Mouse (Mus musculus) layer of hippocampus, adult 8-10 months (tissue): Measurements from ENCODE around the gene Abcf1. TPM values are rescaled to one million over a fixed set of nuclear protein-coding genes. Genes with fewer than 3 reads are reported as not detected.
"Not testable (repeated sequence)": the region's sequence is repeated elsewhere in the genome, so short reads cannot be mapped to it uniquely, and the experiment has no call there.

Experiments used
- DNase-seq, 2 experiments: peaks; one replicate each; pipeline ENCODE4 v3.0.0; 2022; ENCODE audit warnings: low spot score in 2 of 2
- total RNA-seq, 4 experiments: library from RNA; stranded (reverse); gene quantifications; 2 replicates each; pipeline ENCODE4 v1.2.4; 2022

The Abcf1 gene
- total RNA-seq, 4 experiments from 2014 or later, result 68.3 to 76.5 (median 72.7) TPM

- peak; percentile 91 to 94 for DNase-seq
These were observed 10.1 kb upstream of the Abcf1 start, which contains the start of the genes Gnl1 and Prr3 for GRCm38 (mm10) chr17:35979401-35980362. Gene Gnl1, plus strand, starts transcription at chr17:35979851. Gene Prr3, minus strand, starts transcription at chr17:35980236.

GRCm38 (mm10) chr17:35978811-35979400 lies 9.3 kb upstream of the Abcf1 start:
- DNase-seq, result no peak

DNA sequence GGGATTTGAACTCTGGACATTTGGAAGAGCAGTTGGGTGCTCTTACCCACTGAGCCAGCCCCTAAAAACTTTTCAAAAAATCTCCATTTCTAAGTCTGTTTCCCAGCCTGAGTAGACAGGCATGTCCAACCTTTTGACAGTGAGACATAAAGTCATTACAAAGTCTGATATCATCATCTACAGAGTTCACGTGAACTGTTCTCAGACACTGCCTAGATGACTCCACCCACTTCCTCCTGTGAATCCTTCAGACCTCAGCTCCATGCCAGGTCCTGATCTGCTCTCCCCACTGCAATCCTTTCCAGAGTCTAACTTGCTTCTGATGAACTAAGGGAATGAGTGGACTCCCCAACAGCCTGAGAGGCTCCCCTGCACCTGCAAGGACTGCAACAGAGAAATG lies 2.6 kb upstream of the Abcf1 start:
- DNase-seq, result no peak

GRCm38 (mm10) chr17:35967621-35968020 lies 1.9 kb downstream of the Abcf1 start:
- no peak for DNase-seq

GRCm38 (mm10) chr17:35963279-35963678 lies 6.3 kb downstream of the Abcf1 start:
- no peak for DNase-seq

GRCm38 (mm10) chr17:35958533-35959223 lies 10.9 kb downstream of the Abcf1 start:
- DNase-seq, result no peak

DNA sequence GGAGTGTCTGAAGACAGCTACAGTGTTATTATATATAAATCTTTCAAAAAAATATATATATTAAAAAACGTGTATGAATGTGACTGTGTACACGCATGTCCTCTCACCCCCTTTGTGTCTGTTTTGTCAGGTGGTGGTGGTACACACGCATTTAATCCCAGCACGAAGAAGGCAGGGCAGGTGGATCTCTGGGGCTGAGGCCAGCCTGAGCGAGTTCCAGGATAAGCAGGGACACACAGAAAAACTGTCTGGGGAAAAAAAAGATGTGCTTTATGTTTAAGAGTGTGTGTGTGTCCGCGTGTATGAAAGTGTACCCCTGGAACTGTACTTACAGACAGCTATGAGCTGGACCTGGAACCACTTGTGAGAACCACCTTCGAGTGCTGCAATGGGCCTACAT lies 14.9 kb downstream of the Abcf1 start:
- DNase-seq, result no peak

GRCm38 (mm10) chr17:35952559-35952958 lies 17.0 kb downstream of the Abcf1 start:
- DNase-seq, result not testable (repeated sequence)

- DNase-seq, result not testable (repeated sequence)
These were observed 18.6 kb downstream of the Abcf1 start for GRCm38 (mm10) chr17:35950946-35951345.

GRCm38 (mm10) chr17:35939941-35940340 lies 29.6 kb downstream of the Abcf1 start:
- no peak for DNase-seq

DNA sequence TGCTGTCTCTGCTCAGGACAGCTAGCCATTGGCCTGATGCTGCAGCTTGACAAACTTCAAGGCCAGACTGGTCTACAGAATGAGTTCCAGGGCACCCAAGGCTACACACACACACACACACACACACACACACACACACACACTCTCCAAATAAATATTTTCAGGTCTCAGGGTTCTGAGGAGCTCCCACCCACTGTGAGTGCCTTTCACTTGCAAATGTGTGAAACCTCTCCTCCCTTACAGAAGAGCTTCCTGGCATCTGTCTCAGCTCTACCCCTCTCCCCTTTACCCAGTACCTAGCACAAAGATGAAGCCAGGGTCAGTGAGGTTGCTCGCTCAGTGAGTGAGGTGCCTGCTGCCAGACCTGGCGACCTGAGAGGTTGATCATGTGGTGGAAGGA lies 30.5 kb downstream of the Abcf1 start:
- no peak for DNase-seq

GRCm38 (mm10) chr17:35937700-35938348 lies 31.7 kb downstream of the Abcf1 start:
- no peak for DNase-seq

- DNase-seq, result not testable (repeated sequence)
These were observed 33.8 kb downstream of the Abcf1 start for GRCm38 (mm10) chr17:35935763-35936162.

DNA sequence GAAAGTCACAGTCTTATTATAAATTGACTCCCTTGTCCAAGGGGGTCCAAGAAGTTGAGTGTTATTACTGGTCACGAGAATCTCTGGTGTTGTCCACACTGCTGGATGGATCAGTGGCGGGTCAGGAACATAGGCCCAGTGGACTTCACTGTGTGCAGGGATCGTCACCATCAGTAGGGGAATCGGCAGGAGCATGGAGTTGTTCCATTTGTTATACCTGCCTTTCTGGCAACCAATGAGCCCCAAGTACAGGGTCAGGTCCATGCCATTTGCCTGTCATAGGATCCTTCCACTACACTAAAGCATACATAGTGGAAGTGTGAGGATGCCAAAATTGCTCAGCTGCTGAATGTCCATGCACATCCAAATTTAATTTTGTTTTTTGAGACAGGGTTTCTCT lies 37.0 kb downstream of the Abcf1 start:
- no peak for DNase-seq

DNA sequence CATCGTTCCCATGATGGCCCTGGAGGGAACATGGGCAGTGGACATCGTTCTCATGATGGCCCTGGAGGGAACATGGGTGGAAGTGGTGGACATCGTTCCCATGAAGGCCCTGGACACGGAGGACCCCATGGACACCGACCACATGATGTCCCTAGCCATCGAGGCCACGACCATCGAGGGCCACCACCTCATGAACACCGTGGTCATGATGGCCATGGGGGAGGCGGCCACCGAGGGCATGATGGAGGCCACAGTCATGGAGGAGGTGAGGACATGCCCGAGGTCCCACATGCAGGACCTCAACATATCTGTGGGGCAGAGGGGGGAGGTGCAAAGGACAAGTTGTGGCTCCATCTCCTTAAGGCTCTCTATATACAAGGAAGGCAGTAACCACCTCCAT lies 38.9 kb downstream of the Abcf1 start:
- DNase-seq, result no peak

DNA sequence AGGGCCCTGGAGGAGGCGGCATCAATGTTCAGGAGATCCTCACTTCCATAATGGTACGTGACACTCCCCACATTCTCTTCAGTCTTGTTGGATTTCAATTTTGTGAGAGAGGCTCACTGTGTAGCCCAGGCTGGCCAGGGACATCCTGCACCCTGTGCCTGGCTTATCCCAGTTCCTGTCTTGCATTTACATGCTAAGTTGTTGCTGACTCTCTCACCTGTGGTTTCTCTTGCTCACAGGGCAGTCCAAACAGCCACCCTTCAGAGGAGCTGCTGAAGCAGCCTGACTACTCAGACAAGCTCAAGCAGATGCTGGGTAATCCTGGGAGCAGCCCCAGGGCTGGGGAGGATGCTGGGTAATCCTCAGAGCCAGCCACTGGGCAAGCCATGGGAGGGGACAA lies 40.0 kb downstream of the Abcf1 start:
- DNase-seq, result no peak

- no peak for DNase-seq
These were observed 42.1 kb downstream of the Abcf1 start for GRCm38 (mm10) chr17:35927471-35927870.

DNA sequence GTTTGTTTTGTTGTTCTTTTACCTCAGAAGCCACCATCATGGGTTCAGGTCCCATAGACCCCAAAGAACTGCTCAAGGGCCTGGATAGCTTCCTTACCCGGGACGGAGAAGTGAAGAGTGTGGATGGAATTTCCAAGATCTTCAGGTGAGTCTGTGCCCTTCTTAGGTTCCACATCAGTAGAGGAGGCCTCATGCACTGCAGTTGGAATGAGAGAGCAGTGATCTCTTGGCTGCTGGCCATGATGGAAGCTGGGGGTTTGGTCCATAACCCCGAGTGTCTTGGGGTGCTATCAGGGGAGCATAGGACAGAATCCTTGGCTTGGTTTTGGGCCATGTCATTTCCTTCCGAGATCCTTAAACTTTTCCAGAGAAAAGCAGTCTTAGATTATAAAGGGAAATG lies 46.3 kb downstream of the Abcf1 start:
- DNase-seq, result no peak

GRCm38 (mm10) chr17:35922566-35922965 lies 47.0 kb downstream of the Abcf1 start:
- no peak for DNase-seq

DNA sequence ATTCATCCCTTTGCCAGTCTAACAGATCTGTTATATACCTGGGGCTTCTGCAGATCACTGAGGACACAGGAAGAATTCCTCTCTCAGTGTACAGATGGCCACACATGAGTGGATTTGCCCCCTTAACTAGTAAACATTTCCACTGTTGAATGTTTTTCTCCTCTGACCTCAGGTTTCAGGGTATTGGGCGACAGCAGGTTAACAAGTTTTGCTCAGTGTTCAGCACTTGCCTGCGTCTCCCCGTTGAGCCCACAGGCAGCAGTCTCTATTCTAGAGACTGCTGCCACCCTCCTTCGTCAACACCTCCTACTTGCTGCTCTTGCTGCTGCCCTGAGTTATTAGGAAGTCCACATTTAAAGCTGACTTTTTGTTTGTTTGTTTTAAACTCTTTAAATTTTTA lies 47.9 kb downstream of the Abcf1 start:
- DNase-seq, result no peak

DNA sequence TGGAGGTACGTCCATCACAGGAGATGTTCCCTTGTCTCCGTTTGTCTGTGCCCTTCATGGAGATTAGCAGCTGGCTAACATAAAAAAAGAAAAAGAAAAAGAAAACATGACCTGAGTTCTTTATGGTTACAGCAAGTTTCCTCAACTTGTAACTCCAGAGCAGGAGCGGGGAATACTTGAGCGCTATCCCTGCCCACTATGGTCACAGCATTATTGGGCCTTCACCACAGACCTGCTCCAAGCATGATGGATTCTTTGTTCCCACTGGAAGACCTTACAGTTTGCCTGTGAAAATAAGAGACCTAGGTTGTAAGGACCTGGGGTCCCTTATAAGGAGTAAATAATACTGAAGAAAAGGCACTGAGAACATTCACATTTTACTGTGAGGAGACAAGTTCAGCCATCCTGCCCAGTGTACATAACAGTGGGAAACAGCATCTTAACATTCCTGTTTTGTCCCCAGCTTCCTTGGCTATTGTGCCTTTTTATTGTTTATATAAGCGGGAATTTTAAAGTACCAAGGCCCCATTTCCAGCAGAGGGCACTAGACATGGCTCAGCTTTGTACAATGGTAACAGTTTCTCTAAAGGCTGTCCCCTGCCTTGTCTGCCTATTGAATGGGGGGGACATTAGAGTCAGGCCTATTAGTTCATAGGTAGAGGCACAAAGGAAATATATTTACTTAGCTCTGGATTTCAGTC lies 48.5 kb downstream of the Abcf1 start:
- no peak for DNase-seq
